ENCODE assay signal across 15 mouse cellular contexts in the genomic region with DNA sequence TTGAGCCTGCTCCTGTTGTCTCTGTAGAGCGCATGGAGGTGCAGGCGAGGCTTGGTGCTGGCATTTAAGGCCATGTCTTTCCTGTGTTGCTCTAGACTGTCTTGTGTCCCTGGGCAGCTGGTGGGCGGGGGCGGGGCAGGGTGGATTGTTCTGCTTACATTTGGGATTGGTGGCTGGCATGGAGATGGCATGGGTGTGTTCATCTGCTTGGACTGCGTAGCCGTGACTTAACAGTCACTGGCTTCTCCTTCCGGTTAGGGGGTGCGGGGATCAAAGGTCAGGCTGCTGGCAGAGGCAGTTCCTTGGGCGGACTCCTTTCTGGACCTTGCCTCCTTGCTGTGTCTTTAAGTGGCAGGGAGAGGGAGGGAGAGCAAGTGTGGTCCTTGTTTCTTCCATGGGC. TPM values are rescaled to one million over a fixed set of nuclear protein-coding genes. Genes with fewer than 3 reads are reported as not detected.
DNase-seq lines count a peak whose midpoint lies in the region; ATAC-seq and TF ChIP-seq lines count a peak whose summit lies in the region.
"Had no signal": no experiment of that assay in that cellular context is flagged by ENCODE, and none has a peak within 500 bp of the region (broad histone marks: within the 10 kb centered on the region; RNA-seq: fewer than 3 reads in every experiment).

No protein-coding gene starts in this region.

- no peak; the same call in 1 of the 2 replicates for TF ChIP-seq CTCF in lung, postnatal 0 days (IDR thresholded peaks at IDR 0.05)
- no peak for TF ChIP-seq CTCF in stomach, postnatal 0 days (IDR thresholded peaks at IDR 0.05; ENCODE audit: low read depth)

- no peak for TF ChIP-seq EP300 in lung, postnatal 0 days (IDR thresholded peaks at IDR 0.05)
- no peak for TF ChIP-seq EP300 in stomach, postnatal 0 days (optimal IDR thresholded peaks at IDR 0.05)

- DNase-seq in midbrain, embryonic 10.5 days (ENCODE audit: low spot score), result no peak
- no peak for DNase-seq in midbrain, embryonic 11.5 days (ENCODE audit: low spot score, missing footprints)
- peak; percentile 37 for DNase-seq in lung, postnatal 0 days (ENCODE audit: low spot score)
- peak; percentile 63 for DNase-seq in stomach, postnatal 0 days (ENCODE audit: low spot score)
- no peak for DNase-seq in liver
- no peak for DNase-seq in thymus, postnatal 0 days (ENCODE audit: low spot score)
- DNase-seq: adrenal gland, postnatal 25 days; cerebellum, postnatal 36 days; heart, adult 11 months; lung, embryonic 14.5 days had no signal

- no peaks in the 10 kb centered on the region for H3K36me3 ChIP-seq in midbrain, embryonic 10.5 days
- no peaks in the 10 kb centered on the region for H3K36me3 ChIP-seq in midbrain, embryonic 11.5 days (ENCODE audit: control insufficient read depth, insufficient read depth, low read length)
- no peaks in the 10 kb centered on the region for H3K36me3 ChIP-seq in kidney, embryonic 16.5 days (ENCODE audit: insufficient read depth, low read length)
- H3K36me3 ChIP-seq in lung, postnatal 0 days (ENCODE audit: insufficient read depth, low read length), result no peaks in the 10 kb centered on the region
- no peaks in the 10 kb centered on the region for H3K36me3 ChIP-seq in stomach, postnatal 0 days (ENCODE audit: control insufficient read depth, insufficient read depth, low read length)
- H3K36me3 ChIP-seq in forebrain, embryonic 15.5 days, result no peaks in the 10 kb centered on the region
- H3K36me3 ChIP-seq: limb, embryonic 13.5 days; midbrain, embryonic 13.5 days had no signal

- peaks cover 50% of the 10 kb centered on the region for H3K4me1 ChIP-seq in midbrain, embryonic 10.5 days
- H3K4me1 ChIP-seq in midbrain, embryonic 11.5 days (ENCODE audit: control insufficient read depth, insufficient read depth, low read length), result peaks cover 9% of the 10 kb centered on the region
- peaks cover 26% of the 10 kb centered on the region for H3K4me1 ChIP-seq in kidney, embryonic 16.5 days (ENCODE audit: insufficient read depth, low read length)
- peaks cover 9% of the 10 kb centered on the region; the same call in 1 of the 2 replicates for H3K4me1 ChIP-seq in lung, postnatal 0 days (ENCODE audit: insufficient read depth, low read depth, low read length)
- H3K4me1 ChIP-seq in stomach, postnatal 0 days (replicated peaks; ENCODE audit: control insufficient read depth, insufficient read depth), result peaks cover 6% of the 10 kb centered on the region; the same call in 1 of the 2 replicates
- peaks cover 22% of the 10 kb centered on the region for H3K4me1 ChIP-seq in forebrain, embryonic 15.5 days

- no peaks in the 10 kb centered on the region for H3K9me3 ChIP-seq in midbrain, embryonic 10.5 days (replicated peaks)
- H3K9me3 ChIP-seq in midbrain, embryonic 11.5 days (ENCODE audit: control insufficient read depth, low read length), result no peaks in the 10 kb centered on the region
- no peaks in the 10 kb centered on the region for H3K9me3 ChIP-seq in kidney, embryonic 16.5 days (ENCODE audit: low read length)
- H3K9me3 ChIP-seq in lung, postnatal 0 days (ENCODE audit: low read length), result no peaks in the 10 kb centered on the region
- H3K9me3 ChIP-seq in stomach, postnatal 0 days (ENCODE audit: control insufficient read depth, low read length), result no peaks in the 10 kb centered on the region
- no peaks in the 10 kb centered on the region for H3K9me3 ChIP-seq in forebrain, embryonic 15.5 days
- H3K9me3 ChIP-seq: limb, embryonic 13.5 days; midbrain, embryonic 13.5 days had no signal

- peak overlapping the region; percentile 43; the same call in 1 of the 2 replicates for H3K27ac ChIP-seq in midbrain, embryonic 10.5 days (replicated peaks)
- no peak overlapping the region for H3K27ac ChIP-seq in midbrain, embryonic 11.5 days (ENCODE audit: low read depth, low read length)
- H3K27ac ChIP-seq in kidney, embryonic 16.5 days (ENCODE audit: low read length), result no peak overlapping the region
- H3K27ac ChIP-seq in lung, postnatal 0 days (ENCODE audit: low read length), result no peak overlapping the region
- no peak overlapping the region for H3K27ac ChIP-seq in stomach, postnatal 0 days (replicated peaks)
- H3K27ac ChIP-seq in forebrain, embryonic 15.5 days (replicated peaks), result no peak overlapping the region
- H3K27ac ChIP-seq: left cerebral cortex, adult 2 months; limb, embryonic 13.5 days; midbrain, embryonic 13.5 days had no signal

- H3K4me2 ChIP-seq in midbrain, embryonic 11.5 days, result no peak overlapping the region
- no peak overlapping the region for H3K4me2 ChIP-seq in kidney, embryonic 16.5 days (replicated peaks; ENCODE audit: low read depth, low read length)
- no peak overlapping the region for H3K4me2 ChIP-seq in lung, postnatal 0 days (replicated peaks; ENCODE audit: low read depth, low read length)
- H3K4me2 ChIP-seq in stomach, postnatal 0 days (replicated peaks; ENCODE audit: low read depth), result no peak overlapping the region
- H3K4me2 ChIP-seq in forebrain, embryonic 15.5 days (replicated peaks), result no peak overlapping the region
- H3K4me2 ChIP-seq: limb, embryonic 13.5 days; lung, embryonic 14.5 days; midbrain, embryonic 13.5 days had no signal

- H3K27me3 ChIP-seq in midbrain, embryonic 10.5 days (ENCODE audit: low read depth, poor library complexity, severe bottlenecking), result no peaks in the 10 kb centered on the region
- no peaks in the 10 kb centered on the region for H3K27me3 ChIP-seq in midbrain, embryonic 11.5 days (ENCODE audit: control insufficient read depth, insufficient read depth, low read length)
- no peaks in the 10 kb centered on the region for H3K27me3 ChIP-seq in kidney, embryonic 16.5 days (ENCODE audit: insufficient read depth, low read length)
- no peaks in the 10 kb centered on the region for H3K27me3 ChIP-seq in lung, postnatal 0 days (replicated peaks; ENCODE audit: insufficient read depth, low read length)
- H3K27me3 ChIP-seq in stomach, postnatal 0 days (ENCODE audit: control insufficient read depth, insufficient read depth, low read length), result no peaks in the 10 kb centered on the region
- H3K27me3 ChIP-seq in forebrain, embryonic 15.5 days, result no peaks in the 10 kb centered on the region
- H3K27me3 ChIP-seq: limb, embryonic 13.5 days; midbrain, embryonic 13.5 days had no signal

- no peak overlapping the region for H3K4me3 ChIP-seq in midbrain, embryonic 10.5 days
- no peak overlapping the region for H3K4me3 ChIP-seq in midbrain, embryonic 11.5 days (ENCODE audit: low read depth, low read length)
- no peak overlapping the region for H3K4me3 ChIP-seq in kidney, embryonic 16.5 days (ENCODE audit: low read length)
- H3K4me3 ChIP-seq in lung, postnatal 0 days (ENCODE audit: low read depth, low read length), result no peak overlapping the region
- H3K4me3 ChIP-seq in stomach, postnatal 0 days (ENCODE audit: low read depth, low read length), result no peak overlapping the region
- H3K4me3 ChIP-seq in forebrain, embryonic 15.5 days, result no peak overlapping the region
- H3K4me3 ChIP-seq: left cerebral cortex, adult 2 months; limb, embryonic 13.5 days; midbrain, embryonic 13.5 days had no signal

- ATAC-seq in midbrain, embryonic 11.5 days (ENCODE audit: low FRiP score), result no peak
- ATAC-seq in kidney, embryonic 16.5 days (ENCODE audit: low FRiP score, low TSS enrichment), result peak; percentile 39; the same call in 1 of the 2 replicates
- peak; percentile 77 for ATAC-seq in lung, postnatal 0 days
- ATAC-seq in stomach, postnatal 0 days (ENCODE audit: low FRiP score, low TSS enrichment), result peak; percentile 46; the same call in 1 of the 2 replicates
- no peak for ATAC-seq in forebrain, embryonic 15.5 days (replicated peaks)
- ATAC-seq: midbrain, embryonic 13.5 days had no signal

- WGBS in midbrain, embryonic 10.5 days, result 76% methylated on average over 9 of the region's 9 CpGs
- WGBS in midbrain, embryonic 11.5 days, result 71% methylated on average over 9 of the region's 9 CpGs
- WGBS in kidney, embryonic 16.5 days, result 65% methylated on average over 9 of the region's 9 CpGs
- WGBS in lung, postnatal 0 days, result 81% methylated on average over 9 of the region's 9 CpGs
- 70% methylated on average over 9 of the region's 9 CpGs for WGBS in stomach, postnatal 0 days
- WGBS in forebrain, embryonic 15.5 days, result 91% methylated on average over 9 of the region's 9 CpGs

- H3K9ac ChIP-seq in midbrain, embryonic 11.5 days (ENCODE audit: low read length), result no peak overlapping the region
- no peak overlapping the region for H3K9ac ChIP-seq in kidney, embryonic 16.5 days (replicated peaks; ENCODE audit: low read length)
- no peak overlapping the region for H3K9ac ChIP-seq in lung, postnatal 0 days (replicated peaks; ENCODE audit: low read depth)
- H3K9ac ChIP-seq in stomach, postnatal 0 days (ENCODE audit: low read length), result no peak overlapping the region
- no peak overlapping the region for H3K9ac ChIP-seq in forebrain, embryonic 15.5 days (replicated peaks)
- H3K9ac ChIP-seq: limb, embryonic 13.5 days; lung, embryonic 14.5 days; midbrain, embryonic 13.5 days had no signal

RNA-seq across cellular contexts. Expression of a gene that starts 26.5 kb away (rescaled TPM):
- 16.6 and 23.2 TPM in 2 replicates for polyA plus RNA-seq in midbrain, embryonic 10.5 days (2016; fragmentation: Nextera tagmentation; extraction: Ambion mirVana)
- 28.6 and 33.6 TPM in 2 replicates for polyA plus RNA-seq in midbrain, embryonic 11.5 days (2014; fragmentation: Nextera tagmentation; extraction: Ambion mirVana)
- polyA plus RNA-seq in kidney, embryonic 16.5 days (2015; fragmentation: Nextera tagmentation; extraction: Ambion mirVana), result 7.7 and 8.9 TPM in 2 replicates
- 8.7 and 10.7 TPM in 2 replicates for polyA plus RNA-seq in lung, postnatal 0 days (2015; fragmentation: Nextera tagmentation; extraction: Ambion mirVana)
- polyA plus RNA-seq in stomach, postnatal 0 days (2015; fragmentation: Nextera tagmentation; extraction: Ambion mirVana), result 4.2 TPM in 2 replicates
- polyA plus RNA-seq in thymus, postnatal 0 days (2015; fragmentation: Nextera tagmentation; extraction: Ambion mirVana), result 1.3 and 1.6 TPM in 2 replicates
- 34.9 and 40.4 TPM in 2 replicates for polyA plus RNA-seq in forebrain, embryonic 15.5 days (2015; fragmentation: Nextera tagmentation; extraction: Ambion mirVana)

Comparison
In these comparisons a context has a peak if more than half of its experiments do, and no peak if none do; other contexts are left out.
1. DNase-seq: peak in lung, postnatal 0 days (single experiment) and stomach, postnatal 0 days (single experiment); none in midbrain, embryonic 10.5 days (single experiment), midbrain, embryonic 11.5 days (single experiment), liver (single experiment) and thymus, postnatal 0 days (single experiment).
2. ATAC-seq: peak in kidney, embryonic 16.5 days (single experiment), lung, postnatal 0 days (single experiment) and stomach, postnatal 0 days (single experiment); none in midbrain, embryonic 11.5 days (single experiment) and forebrain, embryonic 15.5 days (single experiment).